Mouse (Mus musculus) embryonic facial prominence, embryonic 10.5 days (tissue): ENCODE measurements around the gene Med13l. TPM values are rescaled to one million over a fixed set of nuclear protein-coding genes. Genes with fewer than 3 reads are reported as not detected.

Experiments used
- DNase-seq: peaks from one replicate; pipeline ENCODE4 v3.0.0-alpha.2; 2017; ENCODE audit warnings: low spot score
- H3K27ac ChIP-seq: fragments of 300-500 bp; sonication (generic); replicated peaks from 2 replicates; pipeline ENCODE4 v1.5.1; 2016; ENCODE audit warnings: mild to moderate bottlenecking
- H3K27me3 ChIP-seq: fragments of 300-500 bp; sonication (generic); replicated peaks from 2 replicates; pipeline ENCODE4 v1.6.1; 2016; ENCODE audit warnings: low read depth, mild to moderate bottlenecking; ENCODE audit not compliant: poor library complexity, severe bottlenecking
- H3K36me3 ChIP-seq: fragments of 300-500 bp; sonication (generic); replicated peaks from 2 replicates; pipeline ENCODE4 v1.6.1; 2016; ENCODE audit warnings: mild to moderate bottlenecking, moderate library complexity
- H3K4me1 ChIP-seq: fragments of 300-500 bp; sonication (generic); 2 replicates; pipeline ENCODE4 v1.6.1; 2016
- H3K4me3 ChIP-seq: fragments of 300-500 bp; sonication (generic); 2 replicates; pipeline ENCODE4 v1.5.1; 2016; ENCODE audit warnings: mild to moderate bottlenecking, moderate library complexity
- H3K9me3 ChIP-seq: fragments of 300-500 bp; sonication (generic); 2 replicates; pipeline ENCODE4 v1.6.1; 2016; ENCODE audit warnings: mild to moderate bottlenecking
- WGBS: fragments of 180-500 bp; shearing (Covaris S2); methylation state at CpG from one replicate; pipeline ENCODE4 v1.1.7; 2016; 5-methylcytosine and 5-hydroxymethylcytosine counted together
- polyA plus RNA-seq: library from polyadenylated mRNA; unstranded; fragments of >200 nt; fragmentation: Nextera tagmentation; extraction: Ambion mirVana; gene quantifications from 2 replicates; pipeline ENCODE4 v1.2.1, GENCODE M21; 2016

The Med13l gene
- polyA plus RNA-seq = 11.5 and 11.6 TPM in 2 replicates

- 5% methylated on average over 116 of the region's 120 CpGs for WGBS
- Histone ChIP-seq H3K27me3 (peaks cover 24% of the 10 kb centered on the region), H3K4me3 (peak within 1 kb of the TSS; percentile 88), H3K27ac (peak within 1 kb of the TSS; percentile 98), H3K4me1 (peaks cover 66% of the 10 kb centered on the region), H3K36me3 (no peaks in the 10 kb centered on the region), H3K9me3 (no peaks in the 10 kb centered on the region; the same call in 1 of the 2 replicates)
- peak; percentile 82 for DNase-seq
Measured at GRCm38 (mm10) chr5:118560385-118561085, at the start of gene Med13l. Gene Med13l, plus strand, starts transcription at chr5:118560679.

- 82% methylated on average over 4 of the region's 4 CpGs for WGBS
- Histone ChIP-seq H3K9me3 (no peaks in the 10 kb centered on the region), H3K4me1 (peaks cover 50% of the 10 kb centered on the region), H3K36me3 (no peaks in the 10 kb centered on the region), H3K4me3 (no peak overlapping the region), H3K27ac (no peak overlapping the region), H3K27me3 (peaks cover 26% of the 10 kb centered on the region)
- no peak for DNase-seq
Measured at GRCm38 (mm10) chr5:118510969-118511368, 49.5 kb upstream of the Med13l start.

- H3K4me3 ChIP-seq = no peak overlapping the region
- peaks cover 44% of the 10 kb centered on the region for H3K27me3 ChIP-seq
- H3K36me3 ChIP-seq = no peaks in the 10 kb centered on the region
- H3K9me3 ChIP-seq = no peaks in the 10 kb centered on the region
- 66% methylated on average over 1 of the region's 1 CpGs for WGBS
- H3K4me1 ChIP-seq = peaks cover 69% of the 10 kb centered on the region
- DNase-seq = no peak
- H3K27ac ChIP-seq = no peak overlapping the region
Measured at GRCm38 (mm10) chr5:118513005-118513404, 47.5 kb upstream of the Med13l start.

GRCm38 (mm10) chr5:118513629-118514526, 46.6 kb upstream of the Med13l start:
- H3K36me3 ChIP-seq = no peaks in the 10 kb centered on the region
- peak overlapping the region; percentile 72 for H3K27ac ChIP-seq
- peaks cover 50% of the 10 kb centered on the region for H3K27me3 ChIP-seq
- peak overlapping the region; percentile 53 for H3K4me3 ChIP-seq
- peaks cover 78% of the 10 kb centered on the region for H3K4me1 ChIP-seq
- DNase-seq = peak; percentile 65
- no peaks in the 10 kb centered on the region for H3K9me3 ChIP-seq
- WGBS = 5% methylated on average over 43 of the region's 43 CpGs

GRCm38 (mm10) chr5:118514527-118514831, 46.0 kb upstream of the Med13l start:
- Histone ChIP-seq H3K27me3 (peaks cover 48% of the 10 kb centered on the region), H3K4me1 (peaks cover 81% of the 10 kb centered on the region)
- 17% methylated on average over 9 of the region's 9 CpGs for WGBS

GRCm38 (mm10) chr5:118514842-118515241, 45.6 kb upstream of the Med13l start:
- Histone ChIP-seq H3K4me1 (peaks cover 81% of the 10 kb centered on the region), H3K27ac (peak overlapping the region; percentile 72), H3K4me3 (peak overlapping the region; percentile 53), H3K9me3 (no peaks in the 10 kb centered on the region), H3K36me3 (no peaks in the 10 kb centered on the region), H3K27me3 (peaks cover 48% of the 10 kb centered on the region)
- DNase-seq = no peak
- 38% methylated on average over 5 of the region's 5 CpGs for WGBS

More at GRCm38 (mm10) chr5:118514527-118514831, 46.0 kb upstream of the Med13l start:
- DNase-seq = no peak
- peak overlapping the region; percentile 72 for H3K27ac ChIP-seq
- H3K36me3 ChIP-seq = no peaks in the 10 kb centered on the region
- no peaks in the 10 kb centered on the region for H3K9me3 ChIP-seq
- peak overlapping the region; percentile 53 for H3K4me3 ChIP-seq

- 13% methylated on average over 11 of the region's 11 CpGs for WGBS
- peaks cover 48% of the 10 kb centered on the region for H3K27me3 ChIP-seq
- peak overlapping the region; percentile 72 for H3K27ac ChIP-seq
Measured at GRCm38 (mm10) chr5:118515280-118515721, 45.2 kb upstream of the Med13l start.

GRCm38 (mm10) chr5:118516066-118516465, 44.4 kb upstream of the Med13l start:
- Histone ChIP-seq H3K27me3 (peaks cover 48% of the 10 kb centered on the region), H3K9me3 (no peaks in the 10 kb centered on the region), H3K27ac (peak overlapping the region; percentile 57; the same call in 1 of the 2 replicates), H3K4me1 (peaks cover 78% of the 10 kb centered on the region), H3K36me3 (no peaks in the 10 kb centered on the region), H3K4me3 (no peak overlapping the region)
- no peak for DNase-seq
- WGBS = 77% methylated on average over 6 of the region's 6 CpGs

More at GRCm38 (mm10) chr5:118515280-118515721, 45.2 kb upstream of the Med13l start:
- no peaks in the 10 kb centered on the region for H3K36me3 ChIP-seq
- peak overlapping the region; percentile 53; the same call in 1 of the 2 replicates for H3K4me3 ChIP-seq
- peaks cover 81% of the 10 kb centered on the region for H3K4me1 ChIP-seq
- DNase-seq = no peak
- no peaks in the 10 kb centered on the region for H3K9me3 ChIP-seq

- H3K27ac ChIP-seq = peak overlapping the region; percentile 57
- H3K9me3 ChIP-seq = no peaks in the 10 kb centered on the region
- no peak for DNase-seq
- peaks cover 74% of the 10 kb centered on the region for H3K4me1 ChIP-seq
- 36% methylated on average over 6 of the region's 6 CpGs for WGBS
- H3K4me3 ChIP-seq = no peak overlapping the region
- peaks cover 52% of the 10 kb centered on the region for H3K27me3 ChIP-seq
- H3K36me3 ChIP-seq = no peaks in the 10 kb centered on the region
Measured at GRCm38 (mm10) chr5:118516470-118516869, 44.0 kb upstream of the Med13l start.

- Histone ChIP-seq H3K4me3 (no peak overlapping the region), H3K9me3 (no peaks in the 10 kb centered on the region), H3K27ac (no peak overlapping the region), H3K27me3 (peaks cover 70% of the 10 kb centered on the region), H3K4me1 (peaks cover 46% of the 10 kb centered on the region), H3K36me3 (no peaks in the 10 kb centered on the region)
- WGBS = 67% methylated on average over 3 of the region's 3 CpGs
- DNase-seq = no peak
Measured at GRCm38 (mm10) chr5:118520457-118520856, 40.0 kb upstream of the Med13l start.

- Histone ChIP-seq H3K27ac (no peak overlapping the region), H3K27me3 (peaks cover 56% of the 10 kb centered on the region), H3K4me3 (no peak overlapping the region), H3K4me1 (peaks cover 43% of the 10 kb centered on the region), H3K36me3 (no peaks in the 10 kb centered on the region), H3K9me3 (no peaks in the 10 kb centered on the region)
- 74% methylated on average over 7 of the region's 7 CpGs for WGBS
- DNase-seq = no peak
Measured at GRCm38 (mm10) chr5:118524400-118524799, 36.1 kb upstream of the Med13l start.

GRCm38 (mm10) chr5:118525634-118526033, 34.8 kb upstream of the Med13l start:
- Histone ChIP-seq H3K36me3 (no peaks in the 10 kb centered on the region), H3K9me3 (no peaks in the 10 kb centered on the region), H3K27me3 (peaks cover 51% of the 10 kb centered on the region), H3K4me3 (no peak overlapping the region), H3K4me1 (peaks cover 49% of the 10 kb centered on the region), H3K27ac (no peak overlapping the region)
- whole genome bisulfite sequencing = 86% methylated on average over 6 of the region's 6 CpGs
- DNase-seq = no peak
